Mouse (Mus musculus) midbrain, embryonic 13.5 days (tissue): ENCODE measurements at regions not wholly inside any gene's neighbourhood (a gene's known extent, or its start where the extent isn't known, plus 50 kb on each side); places are given as distances from the start of the nearest gene placed in this dataset.

Experiments
- ATAC-seq: fragments of 200-750 bp; cut with Nextera tagmentation; 2 replicates; pipeline ENCODE4 v1.8.0; 2017; ENCODE audit warnings: mild to moderate bottlenecking, moderate TSS enrichment, moderate library complexity
- H3K27ac ChIP-seq: fragments of 300-500 bp; sonication (generic); 2 replicates; pipeline ENCODE4 v1.5.1; 2015; ENCODE audit warnings: inconsistent platforms, mild to moderate bottlenecking, moderate library complexity
- H3K27me3 ChIP-seq: fragments of 300-500 bp; sonication (generic); 2 replicates; pipeline ENCODE4 v1.6.1; 2015; ENCODE audit warnings: mild to moderate bottlenecking, inconsistent platforms
- H3K36me3 ChIP-seq: fragments of 300-500 bp; sonication (generic); 2 replicates; pipeline ENCODE4 v1.6.1; 2015; ENCODE audit warnings: mild to moderate bottlenecking, inconsistent platforms
- H3K4me1 ChIP-seq: fragments of 300-500 bp; sonication (generic); replicated peaks from 2 replicates; pipeline ENCODE4 v1.6.1; 2015; ENCODE audit warnings: inconsistent platforms
- H3K4me2 ChIP-seq: fragments of 300-500 bp; sonication (generic); replicated peaks from 2 replicates; pipeline ENCODE4 v1.6.1; 2015; ENCODE audit warnings: moderate library complexity, mild to moderate bottlenecking, inconsistent platforms
- H3K4me3 ChIP-seq: fragments of 300-500 bp; sonication (generic); replicated peaks from 2 replicates; pipeline ENCODE4 v1.5.1; 2015; ENCODE audit warnings: mild to moderate bottlenecking, inconsistent platforms
- H3K9ac ChIP-seq: fragments of 300-500 bp; sonication (generic); replicated peaks from 2 replicates; pipeline ENCODE4 v1.6.1; 2015; ENCODE audit warnings: mild to moderate bottlenecking, inconsistent platforms
- H3K9me3 ChIP-seq: fragments of 300-500 bp; sonication (generic); 2 replicates; pipeline ENCODE4 v1.6.1; 2016; ENCODE audit warnings: mild to moderate bottlenecking, inconsistent platforms
- WGBS: fragments of 180-500 bp; shearing (Covaris S2); methylation state at CpG from one replicate; pipeline ENCODE4 v1.1.7; 2015; 5-methylcytosine and 5-hydroxymethylcytosine counted together

DNA sequence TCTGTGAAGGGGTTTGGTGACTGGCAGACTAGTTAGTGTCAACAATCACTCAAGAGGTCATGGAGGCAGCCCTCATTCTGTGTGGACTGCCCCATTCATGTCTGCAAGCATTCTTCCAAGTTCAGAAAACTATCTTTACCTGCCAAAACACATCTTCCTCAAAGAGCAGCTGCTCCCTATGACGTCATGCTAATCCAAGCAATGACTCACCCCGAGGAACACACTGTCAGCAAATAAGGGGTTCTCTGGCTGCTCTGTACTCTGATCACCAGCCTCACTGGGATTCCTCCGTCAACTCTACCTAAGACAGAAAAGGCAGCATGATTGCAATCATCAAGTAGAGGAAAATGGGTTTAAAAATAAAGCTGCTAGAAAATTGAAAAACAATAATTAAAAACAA lies 165.4 kb upstream of the Nabp1 start:
- Histone ChIP-seq H3K27me3 (no peaks in the 10 kb centered on the region), H3K9ac (no peak overlapping the region), H3K9me3 (no peaks in the 10 kb centered on the region), H3K36me3 (no peaks in the 10 kb centered on the region), H3K4me2 (no peak overlapping the region), H3K4me1 (peaks cover 3% of the 10 kb centered on the region; the same call in 1 of the 2 replicates), H3K4me3 (no peak overlapping the region), H3K27ac (no peak overlapping the region)
- no peak for ATAC-seq
- 48% methylated on average over 3 of the region's 3 CpGs for WGBS

DNA sequence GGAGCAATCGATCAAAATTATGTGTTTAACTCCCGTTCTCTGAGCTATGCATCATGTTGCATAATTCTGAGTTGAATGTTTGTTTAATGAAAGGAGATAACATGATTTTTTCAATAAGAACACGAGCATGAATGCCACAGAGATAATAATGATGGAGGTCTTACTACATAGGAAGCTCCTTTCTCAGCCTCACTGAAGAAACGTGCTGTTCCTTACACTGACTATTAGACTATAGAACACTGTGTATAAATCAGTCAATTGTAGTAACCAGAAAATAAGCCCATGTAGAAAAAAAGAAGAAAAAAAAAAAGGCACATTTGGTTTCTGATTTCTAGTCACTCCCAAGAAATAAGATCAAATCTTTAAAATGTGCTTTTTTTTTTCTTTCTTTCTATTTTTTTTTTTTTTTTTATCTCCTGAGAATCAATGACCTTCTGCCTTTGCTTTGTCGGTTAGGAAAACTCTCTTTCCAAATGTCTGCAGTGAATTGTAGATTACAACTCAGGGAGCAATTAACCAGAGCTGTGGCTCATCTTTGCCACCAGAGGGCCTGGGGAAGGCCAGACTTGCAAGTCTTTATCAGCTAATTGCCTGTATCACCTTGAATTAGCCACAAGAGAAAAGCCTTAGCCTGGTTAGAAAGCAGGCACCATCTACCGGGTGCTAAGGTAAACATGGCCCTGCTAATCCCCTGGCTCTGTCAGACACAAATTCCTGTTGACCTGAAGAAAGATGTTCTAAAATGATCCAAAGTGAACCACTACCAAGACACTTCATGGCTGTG lies 160.5 kb upstream of the Nabp1 start:
- Histone ChIP-seq H3K9ac (no peak overlapping the region), H3K27me3 (no peaks in the 10 kb centered on the region), H3K4me3 (no peak overlapping the region), H3K27ac (no peak overlapping the region), H3K4me1 (peaks cover 7% of the 10 kb centered on the region; the same call in 1 of the 2 replicates), H3K9me3 (no peaks in the 10 kb centered on the region), H3K4me2 (no peak overlapping the region), H3K36me3 (no peaks in the 10 kb centered on the region)
- 73% methylated on average over 6 of the region's 6 CpGs for WGBS
- ATAC-seq, result no peak

DNA sequence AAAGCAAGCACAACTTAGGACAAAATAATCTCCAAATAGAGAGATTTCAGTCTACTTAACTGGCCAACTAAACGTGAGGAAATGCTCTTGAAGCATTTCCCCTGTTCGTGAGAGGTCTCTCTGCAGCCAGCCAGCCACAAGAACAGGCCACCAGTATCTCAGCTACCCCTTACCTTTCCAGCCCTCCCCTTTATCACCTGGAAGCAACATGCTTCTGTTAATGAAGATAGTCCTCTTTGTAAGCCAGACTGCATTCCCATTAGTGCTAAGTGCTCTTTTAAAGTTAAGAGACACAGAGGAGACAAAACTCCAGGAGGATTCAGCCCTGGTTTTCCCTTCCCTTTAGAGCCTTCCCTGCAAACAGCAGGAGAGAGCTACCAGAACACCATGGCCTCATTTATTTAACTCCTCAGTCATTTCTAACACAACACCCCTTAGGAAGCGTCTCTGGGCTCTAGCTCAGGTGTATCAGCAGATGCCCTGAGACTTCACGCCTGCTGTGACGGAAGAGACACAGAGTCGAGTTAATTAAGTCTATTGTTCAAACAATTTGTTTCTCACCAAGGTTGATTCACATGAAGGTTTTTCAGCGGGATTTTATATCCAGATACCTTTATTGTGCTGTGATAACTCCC lies 157.8 kb upstream of the Nabp1 start:
- H3K9me3 ChIP-seq, result no peaks in the 10 kb centered on the region
- no peak overlapping the region for H3K9ac ChIP-seq
- ATAC-seq, result no peak
- WGBS, result 48% methylated on average over 7 of the region's 7 CpGs
- H3K4me3 ChIP-seq, result no peak overlapping the region
- H3K36me3 ChIP-seq, result no peaks in the 10 kb centered on the region
- no peak overlapping the region for H3K27ac ChIP-seq
- H3K4me2 ChIP-seq, result no peak overlapping the region
- peaks cover 7% of the 10 kb centered on the region; the same call in 1 of the 2 replicates for H3K4me1 ChIP-seq
- no peaks in the 10 kb centered on the region for H3K27me3 ChIP-seq

DNA sequence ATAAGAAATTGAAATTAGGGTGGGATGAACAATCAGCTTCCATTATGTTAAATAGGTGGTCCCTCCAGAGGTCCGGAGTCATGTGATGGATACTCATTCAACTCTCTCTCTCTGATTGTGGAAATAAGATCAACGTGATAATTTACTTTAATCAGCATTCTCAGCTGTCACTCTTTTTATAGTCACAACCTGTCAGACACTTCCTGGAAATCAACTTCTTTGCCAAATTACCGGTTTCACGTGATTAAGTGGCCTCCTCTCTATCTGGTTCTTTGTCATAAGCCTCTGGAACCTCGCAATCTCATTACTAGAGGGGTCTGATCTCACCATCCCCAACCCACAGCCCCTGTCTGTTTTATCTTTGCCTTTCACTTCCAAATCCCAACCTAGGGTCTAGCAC lies 155.6 kb upstream of the Nabp1 start:
- H3K4me1 ChIP-seq, result peaks cover 7% of the 10 kb centered on the region; the same call in 1 of the 2 replicates
- WGBS, result 60% methylated on average over 5 of the region's 5 CpGs

DNA sequence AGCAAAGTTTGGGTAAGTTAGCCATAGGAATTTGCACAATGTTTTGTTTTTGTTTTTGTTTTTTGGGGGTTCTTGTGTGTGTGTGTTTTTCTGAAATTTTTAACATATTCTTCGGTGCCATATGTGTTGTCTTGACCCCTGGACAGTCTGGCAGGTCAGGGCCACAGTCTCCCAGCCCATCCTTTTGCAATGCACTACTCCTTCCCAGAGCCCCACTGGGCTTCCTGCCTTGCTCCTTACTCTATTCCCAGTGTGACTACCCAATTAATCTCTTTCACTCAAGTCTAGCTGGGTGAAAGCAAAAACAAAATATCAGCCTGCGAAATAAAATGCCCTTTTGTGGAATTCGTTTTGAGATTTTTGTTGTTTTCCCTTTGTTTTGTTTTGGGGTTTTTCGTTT lies 154.6 kb upstream of the Nabp1 start:
- peaks cover 13% of the 10 kb centered on the region for H3K4me1 ChIP-seq
- H3K4me3 ChIP-seq, result no peak overlapping the region
- WGBS, result 89% methylated on average over 4 of the region's 4 CpGs
- no peak for ATAC-seq
- no peak overlapping the region for H3K4me2 ChIP-seq
- no peaks in the 10 kb centered on the region for H3K27me3 ChIP-seq
- no peak overlapping the region for H3K9ac ChIP-seq
- no peak overlapping the region for H3K27ac ChIP-seq
- H3K36me3 ChIP-seq, result no peaks in the 10 kb centered on the region
- no peaks in the 10 kb centered on the region for H3K9me3 ChIP-seq

More for the DNA sequence above, 155.6 kb upstream of the Nabp1 start:
- Histone ChIP-seq H3K27me3 (no peaks in the 10 kb centered on the region), H3K27ac (no peak overlapping the region), H3K9me3 (no peaks in the 10 kb centered on the region), H3K4me3 (no peak overlapping the region), H3K4me2 (no peak overlapping the region), H3K9ac (no peak overlapping the region), H3K36me3 (no peaks in the 10 kb centered on the region)
- ATAC-seq, result no peak

DNA sequence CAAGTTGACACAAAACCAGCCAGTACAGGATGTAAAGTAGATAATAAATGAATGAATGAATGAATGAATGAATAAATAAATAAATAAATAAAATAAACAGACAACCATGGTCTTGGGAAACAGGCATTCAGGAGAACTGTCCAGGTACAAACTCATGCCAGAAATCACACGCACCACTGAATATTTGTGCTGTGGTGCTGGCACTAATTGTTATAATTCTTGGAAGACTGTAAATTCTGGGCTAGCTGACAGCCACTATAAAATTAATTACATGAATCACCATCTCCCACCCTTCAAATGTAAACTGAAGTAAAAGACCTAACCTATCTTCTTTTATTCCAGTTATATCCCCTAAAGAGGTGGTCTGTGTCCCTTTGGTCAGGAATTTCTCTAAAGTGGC lies 151.6 kb upstream of the Nabp1 start:
- Histone ChIP-seq H3K27ac (no peak overlapping the region), H3K9me3 (no peaks in the 10 kb centered on the region), H3K4me1 (peaks cover 6% of the 10 kb centered on the region), H3K27me3 (no peaks in the 10 kb centered on the region), H3K4me3 (no peak overlapping the region), H3K36me3 (no peaks in the 10 kb centered on the region), H3K4me2 (no peak overlapping the region), H3K9ac (no peak overlapping the region)
- WGBS, result 90% methylated on average over 1 of the region's 1 CpGs
- ATAC-seq, result no peak

DNA sequence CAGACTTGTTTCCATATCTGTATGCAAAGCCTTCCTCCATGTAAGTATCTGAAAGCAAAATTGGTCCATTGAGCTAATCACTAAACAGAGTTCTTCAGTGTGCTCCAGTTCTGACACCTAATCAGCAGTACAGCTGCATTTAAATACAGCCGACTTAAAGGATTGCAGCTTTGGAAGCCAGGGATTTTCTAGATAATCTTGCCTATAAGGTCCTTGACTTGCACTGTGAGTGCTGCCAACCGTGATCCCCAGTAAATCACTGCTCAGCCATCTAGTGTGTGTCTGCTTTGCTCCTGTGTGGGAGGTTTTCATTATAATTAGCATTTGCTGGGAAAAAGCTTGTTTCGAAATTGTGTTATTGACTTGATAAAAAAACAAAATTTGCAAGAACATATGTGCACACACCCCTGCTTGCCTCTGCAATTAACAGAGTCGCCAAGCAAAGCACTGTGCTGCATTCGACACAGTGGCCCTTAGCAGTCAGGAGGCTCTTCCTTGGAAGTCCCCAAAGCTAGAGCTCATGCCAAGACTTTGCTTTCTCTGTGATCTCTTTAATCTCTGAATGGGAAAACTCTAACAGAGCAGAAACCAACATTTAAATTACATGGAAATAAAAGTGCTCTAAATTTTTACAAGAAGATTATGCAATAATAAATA lies 150.0 kb upstream of the Nabp1 start:
- WGBS, result 40% methylated on average over 5 of the region's 5 CpGs
- H3K9me3 ChIP-seq, result no peaks in the 10 kb centered on the region
- H3K4me2 ChIP-seq, result no peak overlapping the region
- H3K27me3 ChIP-seq, result 0 out of 2 replicates have a peak, but pooled peaks cover 3% of the 10 kb centered on the region
- ATAC-seq, result peak; percentile 63; the same call in 1 of the 2 replicates
- no peak overlapping the region for H3K27ac ChIP-seq
- H3K4me3 ChIP-seq, result no peak overlapping the region
- no peak overlapping the region for H3K9ac ChIP-seq
- H3K36me3 ChIP-seq, result no peaks in the 10 kb centered on the region
- peaks cover 9% of the 10 kb centered on the region for H3K4me1 ChIP-seq

DNA sequence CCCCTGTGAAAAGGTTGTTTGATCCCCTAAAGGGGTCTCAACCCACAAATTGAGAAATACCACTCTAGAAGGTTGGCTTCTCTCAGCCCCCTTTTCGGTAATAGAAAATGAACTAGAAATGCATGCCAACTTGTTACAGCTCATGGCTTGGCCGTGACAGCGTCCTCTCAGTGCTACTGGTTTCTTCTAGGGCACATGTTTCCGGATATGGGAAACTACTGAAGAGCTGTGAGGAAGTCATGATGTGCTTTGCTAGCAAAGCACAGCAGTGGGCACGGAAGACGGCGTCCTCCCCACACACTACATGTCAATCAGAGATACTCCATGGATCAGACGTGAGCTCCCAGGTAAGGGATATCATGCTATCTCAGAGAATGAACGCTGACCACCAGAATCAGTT lies 148.1 kb upstream of the Nabp1 start:
- H3K36me3 ChIP-seq, result no peaks in the 10 kb centered on the region
- H3K27me3 ChIP-seq, result 0 out of 2 replicates have a peak, but pooled peaks cover 3% of the 10 kb centered on the region
- ATAC-seq, result no peak
- H3K4me1 ChIP-seq, result peaks cover 27% of the 10 kb centered on the region
- H3K4me3 ChIP-seq, result no peak overlapping the region
- no peak overlapping the region for H3K4me2 ChIP-seq
- WGBS, result 92% methylated on average over 9 of the region's 9 CpGs
- no peaks in the 10 kb centered on the region for H3K9me3 ChIP-seq
- no peak overlapping the region for H3K27ac ChIP-seq
- H3K9ac ChIP-seq, result no peak overlapping the region

DNA sequence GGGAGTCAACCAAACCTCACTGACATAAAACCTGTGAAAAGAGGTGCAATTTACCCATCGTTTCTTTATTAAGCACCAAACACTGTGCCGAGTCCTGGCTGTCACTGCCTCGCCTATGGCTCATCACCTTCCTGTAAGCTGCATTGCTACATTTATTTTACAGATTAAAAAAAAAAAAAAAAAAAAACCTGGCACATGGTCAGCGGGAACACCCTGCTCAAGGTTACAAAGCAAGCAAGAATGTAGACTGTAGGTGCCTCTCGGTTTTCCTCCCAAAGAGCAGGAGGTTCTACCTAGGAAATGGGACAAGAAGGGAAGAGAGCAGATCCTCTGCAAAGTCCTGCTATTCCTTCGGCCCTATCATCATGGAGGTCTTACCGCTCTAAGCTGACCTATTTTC lies 146.9 kb upstream of the Nabp1 start:
- Histone ChIP-seq H3K9ac (no peak overlapping the region), H3K9me3 (no peaks in the 10 kb centered on the region), H3K4me3 (no peak overlapping the region), H3K27me3 (peaks cover 5% of the 10 kb centered on the region; the same call in 1 of the 2 replicates), H3K4me2 (no peak overlapping the region), H3K27ac (no peak overlapping the region), H3K4me1 (peaks cover 32% of the 10 kb centered on the region), H3K36me3 (no peaks in the 10 kb centered on the region)
- ATAC-seq, result no peak
- 96% methylated on average over 7 of the region's 7 CpGs for WGBS

DNA sequence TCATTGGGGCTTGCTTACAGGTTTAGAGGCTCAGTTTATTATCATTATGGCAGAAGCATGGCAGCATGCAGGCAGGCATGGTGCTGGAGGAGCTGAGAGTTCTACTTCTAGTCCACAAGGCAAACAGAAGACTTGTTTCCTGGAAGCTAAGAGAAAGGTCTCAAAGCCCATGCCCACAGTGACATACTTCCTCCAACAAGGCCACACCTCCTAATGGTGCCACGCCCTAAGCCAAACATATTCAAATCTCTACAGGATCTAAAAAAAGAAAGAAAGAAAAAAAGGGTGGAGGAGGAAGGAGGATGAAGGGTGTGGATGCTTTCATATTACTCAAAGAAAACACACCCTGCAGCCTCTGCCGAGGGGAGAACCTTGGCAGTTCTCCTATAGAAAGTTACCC lies 146.3 kb upstream of the Nabp1 start:
- no peak overlapping the region for H3K9ac ChIP-seq
- H3K27me3 ChIP-seq, result peaks cover 9% of the 10 kb centered on the region
- H3K4me2 ChIP-seq, result no peak overlapping the region
- no peaks in the 10 kb centered on the region for H3K9me3 ChIP-seq
- no peak overlapping the region for H3K27ac ChIP-seq
- 87% methylated on average over 2 of the region's 2 CpGs for WGBS
- ATAC-seq, result no peak
- H3K36me3 ChIP-seq, result no peaks in the 10 kb centered on the region
- H3K4me1 ChIP-seq, result peaks cover 32% of the 10 kb centered on the region
- no peak overlapping the region for H3K4me3 ChIP-seq

DNA sequence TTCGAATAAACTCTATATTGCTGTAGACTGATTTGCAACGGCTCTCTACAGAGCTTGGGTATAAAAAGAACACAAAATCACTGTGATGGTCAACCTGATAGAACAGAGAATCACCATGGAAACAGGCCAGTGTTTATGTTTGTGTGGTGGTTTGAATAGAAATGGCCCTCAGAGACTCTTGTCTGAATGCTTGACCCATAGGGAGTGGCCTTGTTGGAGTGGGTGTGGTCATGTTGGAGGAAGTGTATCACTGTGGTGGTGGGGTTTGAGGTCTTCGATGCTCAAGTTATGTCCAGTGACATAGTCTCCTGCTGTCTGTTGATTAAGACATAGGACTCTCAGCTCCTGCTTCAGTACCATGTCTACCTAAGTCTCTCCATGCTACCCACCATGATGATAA lies 144.8 kb upstream of the Nabp1 start:
- no peaks in the 10 kb centered on the region for H3K9me3 ChIP-seq
- H3K9ac ChIP-seq, result no peak overlapping the region
- WGBS, result 58% methylated on average over 3 of the region's 3 CpGs
- no peaks in the 10 kb centered on the region for H3K36me3 ChIP-seq
- peaks cover 12% of the 10 kb centered on the region for H3K27me3 ChIP-seq
- H3K27ac ChIP-seq, result 0 out of 2 replicates have a peak overlapping the region, but pooled peaks have one; percentile 35
- H3K4me1 ChIP-seq, result peaks cover 38% of the 10 kb centered on the region
- H3K4me2 ChIP-seq, result no peak overlapping the region
- no peak for ATAC-seq
- no peak overlapping the region for H3K4me3 ChIP-seq

DNA sequence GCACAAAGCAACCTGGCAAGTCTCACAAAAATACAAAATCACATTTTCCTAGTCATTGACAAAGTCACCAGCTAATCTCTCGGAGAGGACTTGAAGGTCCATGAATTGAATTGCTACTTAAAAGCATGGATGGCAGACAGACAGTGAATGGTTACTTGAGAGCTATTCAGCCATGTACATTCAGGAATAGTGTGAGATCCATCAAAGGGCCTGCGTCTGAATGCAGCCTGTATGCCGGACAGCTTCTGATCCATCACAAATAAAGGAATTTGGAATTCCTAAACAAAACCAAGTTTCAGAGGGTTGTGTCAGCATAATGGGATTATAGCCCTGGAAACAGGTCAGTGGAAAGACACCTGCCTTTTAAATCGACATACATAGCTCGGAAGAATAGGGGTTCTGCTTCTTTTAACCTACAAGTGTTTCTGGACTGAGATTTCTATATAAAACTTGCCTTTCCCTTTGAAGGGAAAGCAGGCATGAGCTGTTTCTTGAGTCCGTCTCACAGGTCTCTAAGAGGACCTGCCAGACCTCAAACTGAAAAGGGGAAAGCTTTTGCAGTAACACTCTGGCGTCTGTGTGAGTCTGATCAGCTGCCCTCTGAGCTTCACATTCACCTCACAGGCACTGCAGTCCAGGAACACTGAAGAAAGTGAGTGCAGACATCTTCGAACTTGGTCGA lies 144.1 kb upstream of the Nabp1 start:
- no peak overlapping the region for H3K4me3 ChIP-seq
- WGBS, result 14% methylated on average over 9 of the region's 9 CpGs
- peaks cover 12% of the 10 kb centered on the region for H3K27me3 ChIP-seq
- H3K9ac ChIP-seq, result no peak overlapping the region
- 0 out of 2 replicates have a peak overlapping the region, but pooled peaks have one; percentile 35 for H3K27ac ChIP-seq
- no peaks in the 10 kb centered on the region for H3K36me3 ChIP-seq
- ATAC-seq, result peak; percentile 41
- no peaks in the 10 kb centered on the region for H3K9me3 ChIP-seq
- H3K4me1 ChIP-seq, result peaks cover 43% of the 10 kb centered on the region
- no peak overlapping the region for H3K4me2 ChIP-seq
